Mouse (Mus musculus) cerebellum, adult 18-20 months (tissue): ENCODE data around the gene Gsg1l.

ENCODE experiments used
- DNase-seq, 2 experiments: peaks; one replicate each; pipeline ENCODE4 v3.0.0; 2021

The Gsg1l gene

GRCm38 (mm10) chr7:125845611-125846010, 236.6 kb downstream of the Gsg1l start:
- peak in 1 of 2 experiments; percentile 11 for DNase-seq

GRCm38 (mm10) chr7:125838078-125838742, 244.0 kb downstream of the Gsg1l start:
- DNase-seq: no peak

- DNase-seq: no peak
Observed at GRCm38 (mm10) chr7:125833471-125833870, 248.7 kb downstream of the Gsg1l start.

- no peak for DNase-seq
Observed at GRCm38 (mm10) chr7:125832767-125833166, 249.4 kb downstream of the Gsg1l start.

GRCm38 (mm10) chr7:125829121-125829666, 253.0 kb downstream of the Gsg1l start:
- no peak for DNase-seq

- no peak for DNase-seq
Observed at GRCm38 (mm10) chr7:125828561-125828960, 253.7 kb downstream of the Gsg1l start.
